Mouse (Mus musculus): ENCODE results near the gene Atg10.
"Not testable (repeated sequence)": the region's sequence is repeated elsewhere in the genome, so short reads cannot be mapped to it uniquely, and the experiment has no call there.

The Atg10 gene

GRCm38 (mm10) chr13:90933256-90933655 is 290.5 kb downstream of the Atg10 start:
- no peak for DNase-seq (ENCODE audit: low spot score in 2 of 2)

- peak; percentile 68 to 73 for DNase-seq (ENCODE audit: low spot score in 2 of 2)
These were observed 293.9 kb downstream of the Atg10 start for GRCm38 (mm10) chr13:90929847-90930246.

GRCm38 (mm10) chr13:90928266-90928665 is 295.5 kb downstream of the Atg10 start:
- not testable (repeated sequence) for DNase-seq (ENCODE audit: low spot score in 2 of 2)

- DNase-seq (ENCODE audit: low spot score in 2 of 2) = no peak
These were observed 296.7 kb downstream of the Atg10 start for GRCm38 (mm10) chr13:90926938-90927633.

- DNase-seq (ENCODE audit: low spot score in 2 of 2) = no peak
These were observed 297.5 kb downstream of the Atg10 start for GRCm38 (mm10) chr13:90926125-90926765.

GRCm38 (mm10) chr13:90925191-90925590 is 298.6 kb downstream of the Atg10 start:
- no peak for DNase-seq (ENCODE audit: low spot score in 2 of 2)

- no peak for DNase-seq (ENCODE audit: low spot score in 2 of 2)
These were observed 299.7 kb downstream of the Atg10 start for GRCm38 (mm10) chr13:90924072-90924471.

GRCm38 (mm10) chr13:90923617-90924016 is 300.2 kb downstream of the Atg10 start:
- not testable (repeated sequence) for DNase-seq (ENCODE audit: low spot score in 2 of 2)

- peak; percentile 81 to 85 for DNase-seq (ENCODE audit: low spot score in 2 of 2)
These were observed 300.8 kb downstream of the Atg10 start, which contains the start of gene Rps23 for GRCm38 (mm10) chr13:90922751-90923612. Gene Rps23 (plus strand): TSS chr13:90922958.

GRCm38 (mm10) chr13:90914721-90915120 is 309.0 kb downstream of the Atg10 start:
- DNase-seq (ENCODE audit: low spot score in 2 of 2) = no peak

- DNase-seq (ENCODE audit: low spot score in 2 of 2) = no peak
These were observed 310.0 kb downstream of the Atg10 start for GRCm38 (mm10) chr13:90913675-90914192.

GRCm38 (mm10) chr13:90912760-90913674 is 310.8 kb downstream of the Atg10 start:
- DNase-seq (ENCODE audit: low spot score in 2 of 2) = no peak

GRCm38 (mm10) chr13:90907376-90907775 is 316.4 kb downstream of the Atg10 start:
- DNase-seq (ENCODE audit: low spot score in 2 of 2) = no peak

- no peak for DNase-seq (ENCODE audit: low spot score in 2 of 2)
These were observed 318.6 kb downstream of the Atg10 start, which contains the start of gene Atp6ap1l for GRCm38 (mm10) chr13:90905176-90905575. Gene Atp6ap1l (minus strand): TSS chr13:90905355.

GRCm38 (mm10) chr13:90896821-90897220 is 326.9 kb downstream of the Atg10 start:
- DNase-seq (ENCODE audit: low spot score in 2 of 2) = no peak

- DNase-seq (ENCODE audit: low spot score in 2 of 2) = no peak
These were observed 327.7 kb downstream of the Atg10 start for GRCm38 (mm10) chr13:90896098-90896497.

GRCm38 (mm10) chr13:90894819-90895218 is 328.9 kb downstream of the Atg10 start:
- no peak for DNase-seq (ENCODE audit: low spot score in 2 of 2)

- DNase-seq (ENCODE audit: low spot score in 2 of 2) = no peak
These were observed 333.7 kb downstream of the Atg10 start for GRCm38 (mm10) chr13:90890111-90890510.

GRCm38 (mm10) chr13:90886568-90886983 is 337.2 kb downstream of the Atg10 start:
- peak; percentile 77 to 83 for DNase-seq (ENCODE audit: low spot score in 2 of 2)

GRCm38 (mm10) chr13:90885856-90886532 is 337.8 kb downstream of the Atg10 start:
- no peak for DNase-seq (ENCODE audit: low spot score in 2 of 2)
